Mouse (Mus musculus) embryonic facial prominence, embryonic 14.5 days (tissue): ENCODE measurements around the gene Suds3. TPM values are rescaled to one million over a fixed set of nuclear protein-coding genes. Genes with fewer than 3 reads are reported as not detected.

Experiments
- ATAC-seq: fragments of 200-750 bp; cut with Nextera tagmentation; 2 replicates; pipeline ENCODE4 v1.8.0; 2017; ENCODE audit warnings: low read depth, moderate number of reproducible peaks, moderate TSS enrichment
- DNase-seq: peaks from one replicate; pipeline ENCODE4 v3.0.0-alpha.2; 2015; ENCODE audit warnings: low spot score
- H3K27ac ChIP-seq: fragments of 300-500 bp; sonication (generic); replicated peaks from 2 replicates; pipeline ENCODE4 v1.5.1; 2014; ENCODE audit warnings: low read depth, mild to moderate bottlenecking, low read length, moderate library complexity
- H3K27me3 ChIP-seq: fragments of 300-500 bp; sonication (generic); replicated peaks from 2 replicates; pipeline ENCODE4 v1.6.1; 2014; ENCODE audit warnings: low read length; ENCODE audit not compliant: control insufficient read depth, insufficient read depth
- H3K36me3 ChIP-seq: fragments of 300-500 bp; sonication (generic); 2 replicates; pipeline ENCODE4 v1.6.1; 2014; ENCODE audit warnings: low read length, mixed read lengths; ENCODE audit not compliant: control insufficient read depth, insufficient read depth
- H3K4me1 ChIP-seq: fragments of 300-500 bp; sonication (generic); 2 replicates; pipeline ENCODE4 v1.6.1; 2014; ENCODE audit warnings: antibody characterized with exemption, low read length; ENCODE audit not compliant: control insufficient read depth, insufficient read depth
- H3K4me2 ChIP-seq: fragments of 300-500 bp; sonication (generic); 2 replicates; pipeline ENCODE4 v1.6.1; 2014; ENCODE audit warnings: low read depth, mild to moderate bottlenecking, low read length, moderate library complexity, mixed read lengths
- H3K4me3 ChIP-seq: fragments of 300-500 bp; sonication (generic); 2 replicates; pipeline ENCODE4 v1.5.1; 2014; ENCODE audit warnings: low read depth, mild to moderate bottlenecking, low read length
- H3K9ac ChIP-seq: fragments of 300-500 bp; sonication (generic); 2 replicates; pipeline ENCODE4 v1.6.1; 2014; ENCODE audit warnings: low read depth, mild to moderate bottlenecking, low read length, moderate library complexity, mixed read lengths
- H3K9me3 ChIP-seq: fragments of 300-500 bp; sonication (generic); 2 replicates; pipeline ENCODE4 v1.6.1; 2016; ENCODE audit warnings: low read length; ENCODE audit not compliant: control insufficient read depth
- WGBS: fragments of 180-500 bp; shearing (Covaris S2); extraction: QIAGEN DNeasy Blood & Tissue Kit; methylation state at CpG from one replicate; pipeline ENCODE4 v1.1.7; 2014; 5-methylcytosine and 5-hydroxymethylcytosine counted together
- polyA plus RNA-seq: library from polyadenylated mRNA; unstranded; fragments of >200 nt; fragmentation: Nextera tagmentation; extraction: Ambion mirVana; gene quantifications from 2 replicates; pipeline ENCODE4 v1.2.1, GENCODE M21; 2014

The Suds3 gene
- polyA plus RNA-seq, 1 experiment from 2014 or later = 39.5 TPM

GRCm38 (mm10) chr5:117113330-117113729, 2.6 kb downstream of the Suds3 start:
- Histone ChIP-seq H3K36me3 (peaks cover 44% of the 10 kb centered on the region), H3K27me3 (no peaks in the 10 kb centered on the region), H3K27ac (no peak overlapping the region), H3K4me1 (no peaks in the 10 kb centered on the region), H3K4me3 (no peak overlapping the region), H3K4me2 (no peak overlapping the region), H3K9ac (no peak overlapping the region), H3K9me3 (no peaks in the 10 kb centered on the region)
- ATAC-seq = no peak
- DNase-seq = no peak
- 92% methylated on average over 7 of the region's 7 CpGs for WGBS

GRCm38 (mm10) chr5:117111774-117112112, 4.2 kb downstream of the Suds3 start:
- Histone ChIP-seq H3K4me1 (no peaks in the 10 kb centered on the region), H3K9me3 (no peaks in the 10 kb centered on the region), H3K36me3 (peaks cover 59% of the 10 kb centered on the region), H3K9ac (no peak overlapping the region), H3K27me3 (no peaks in the 10 kb centered on the region), H3K27ac (no peak overlapping the region), H3K4me2 (no peak overlapping the region), H3K4me3 (no peak overlapping the region)
- DNase-seq (no peak), ATAC-seq (no peak)
- WGBS = 96% methylated on average over 7 of the region's 7 CpGs

GRCm38 (mm10) chr5:117111064-117111773, 4.7 kb downstream of the Suds3 start:
- H3K4me2 ChIP-seq = no peak overlapping the region
- no peak overlapping the region for H3K9ac ChIP-seq
- no peaks in the 10 kb centered on the region for H3K9me3 ChIP-seq
- H3K4me1 ChIP-seq = no peaks in the 10 kb centered on the region
- WGBS = 90% methylated on average over 16 of the region's 16 CpGs
- ATAC-seq = no peak
- no peak overlapping the region for H3K4me3 ChIP-seq
- no peak overlapping the region for H3K27ac ChIP-seq
- peaks cover 64% of the 10 kb centered on the region for H3K36me3 ChIP-seq
- H3K27me3 ChIP-seq = no peaks in the 10 kb centered on the region
- DNase-seq = no peak

GRCm38 (mm10) chr5:117109522-117109921, 6.4 kb downstream of the Suds3 start:
- Histone ChIP-seq H3K9me3 (no peaks in the 10 kb centered on the region), H3K4me1 (no peaks in the 10 kb centered on the region), H3K9ac (no peak overlapping the region), H3K4me3 (no peak overlapping the region), H3K36me3 (peaks cover 79% of the 10 kb centered on the region), H3K27ac (no peak overlapping the region), H3K4me2 (no peak overlapping the region), H3K27me3 (no peaks in the 10 kb centered on the region)
- ATAC-seq (no peak), DNase-seq (no peak)
- WGBS = 88% methylated on average over 8 of the region's 8 CpGs

GRCm38 (mm10) chr5:117108731-117109130, 7.2 kb downstream of the Suds3 start:
- Histone ChIP-seq H3K9ac (no peak overlapping the region), H3K4me3 (no peak overlapping the region), H3K4me1 (no peaks in the 10 kb centered on the region), H3K9me3 (no peaks in the 10 kb centered on the region), H3K36me3 (peaks cover 86% of the 10 kb centered on the region), H3K27ac (no peak overlapping the region), H3K4me2 (no peak overlapping the region), H3K27me3 (no peaks in the 10 kb centered on the region)
- no peak for DNase-seq
- no peak for ATAC-seq
- 89% methylated on average over 12 of the region's 13 CpGs for WGBS

- Histone ChIP-seq H3K36me3 (peaks cover 87% of the 10 kb centered on the region), H3K4me3 (no peak overlapping the region), H3K27me3 (no peaks in the 10 kb centered on the region), H3K9me3 (no peaks in the 10 kb centered on the region), H3K4me2 (no peak overlapping the region), H3K4me1 (no peaks in the 10 kb centered on the region), H3K9ac (no peak overlapping the region), H3K27ac (no peak overlapping the region)
- DNase-seq = no peak
- ATAC-seq = no peak
- 91% methylated on average over 13 of the region's 13 CpGs for WGBS
Measured at GRCm38 (mm10) chr5:117108292-117108691, 7.6 kb downstream of the Suds3 start.

- ATAC-seq (no peak), DNase-seq (no peak)
- Histone ChIP-seq H3K4me2 (no peak overlapping the region), H3K27me3 (no peaks in the 10 kb centered on the region), H3K4me3 (no peak overlapping the region), H3K9me3 (no peaks in the 10 kb centered on the region), H3K9ac (no peak overlapping the region), H3K4me1 (no peaks in the 10 kb centered on the region), H3K36me3 (peaks cover 83% of the 10 kb centered on the region), H3K27ac (no peak overlapping the region)
- 83% methylated on average over 9 of the region's 9 CpGs for WGBS
Measured at GRCm38 (mm10) chr5:117105761-117106160, 10.2 kb downstream of the Suds3 start.

DNA sequence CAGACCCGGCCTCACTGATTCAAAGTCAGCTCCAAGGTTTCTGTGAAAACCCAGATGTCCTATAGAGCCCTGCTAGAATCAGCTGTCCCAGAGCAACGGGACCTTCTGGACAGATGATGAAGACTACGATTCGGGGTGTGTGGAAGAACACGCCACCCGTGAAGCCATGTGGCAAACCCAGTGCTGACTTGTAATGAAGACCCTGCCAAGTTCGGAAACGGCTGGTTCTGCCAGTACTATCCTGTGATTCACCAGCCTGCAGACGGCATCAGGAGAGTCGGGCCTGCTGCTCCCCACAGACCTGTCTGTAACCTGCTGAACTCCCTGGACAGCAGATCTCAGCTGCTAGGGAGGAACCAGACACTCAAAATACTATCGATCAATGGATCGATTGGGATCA, 11.6 kb downstream of the Suds3 start:
- H3K4me3 ChIP-seq = no peak overlapping the region
- no peaks in the 10 kb centered on the region for H3K27me3 ChIP-seq
- H3K27ac ChIP-seq = no peak overlapping the region
- H3K9ac ChIP-seq = no peak overlapping the region
- no peak overlapping the region for H3K4me2 ChIP-seq
- H3K36me3 ChIP-seq = peaks cover 90% of the 10 kb centered on the region
- no peaks in the 10 kb centered on the region for H3K4me1 ChIP-seq
- WGBS = 96% methylated on average over 12 of the region's 12 CpGs
- DNase-seq = no peak
- ATAC-seq = no peak
- H3K9me3 ChIP-seq = no peaks in the 10 kb centered on the region

DNA sequence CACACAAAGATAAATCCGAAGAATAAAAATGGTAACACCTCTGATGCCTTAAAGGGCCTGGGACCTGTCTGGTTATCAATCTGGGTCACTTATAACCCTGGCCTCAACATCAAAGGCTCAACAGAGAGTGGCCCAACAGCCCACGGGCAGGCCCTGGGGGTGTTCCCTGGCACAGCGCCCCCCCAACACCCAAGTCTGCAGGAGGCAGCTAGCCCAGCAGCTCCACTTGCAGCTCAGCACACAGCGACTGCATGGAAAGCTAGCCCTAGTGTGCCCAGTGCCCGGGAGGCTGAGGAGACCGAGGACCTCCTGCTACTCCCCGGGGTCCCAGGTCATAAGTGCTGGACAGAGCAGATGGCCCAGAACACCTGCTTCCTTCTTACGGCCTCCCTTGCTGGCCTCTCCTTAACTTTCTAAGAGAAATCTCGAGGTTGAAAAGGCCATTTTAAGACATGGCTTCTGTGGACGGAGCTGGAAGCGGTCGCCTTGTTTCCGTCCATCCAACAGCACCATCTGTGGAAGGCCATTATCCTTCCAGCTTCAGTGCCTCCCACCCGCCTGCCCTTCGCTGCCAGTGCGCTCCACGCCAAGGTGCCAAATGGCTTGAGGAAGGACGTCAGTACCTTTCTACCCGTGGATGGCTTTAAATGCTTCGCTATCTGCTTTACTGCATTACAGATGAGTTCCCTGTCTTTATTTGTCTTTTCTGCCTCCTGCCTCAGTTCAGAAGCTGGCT, 12.6 kb downstream of the Suds3 start:
- Histone ChIP-seq H3K4me1 (no peaks in the 10 kb centered on the region), H3K36me3 (peaks cover 85% of the 10 kb centered on the region), H3K27me3 (no peaks in the 10 kb centered on the region), H3K9ac (no peak overlapping the region), H3K9me3 (no peaks in the 10 kb centered on the region), H3K27ac (no peak overlapping the region), H3K4me3 (no peak overlapping the region), H3K4me2 (no peak overlapping the region)
- ATAC-seq (no peak), DNase-seq (no peak)
- WGBS = 91% methylated on average over 20 of the region's 20 CpGs
